Mouse (Mus musculus): ENCODE data around the gene Nudt19. TPM values are rescaled to one million over a fixed set of nuclear protein-coding genes. Genes with fewer than 3 reads are reported as not detected.
"Not testable (repeated sequence)": the region's sequence is repeated elsewhere in the genome, so short reads cannot be mapped to it uniquely, and the experiment has no call there.

The Nudt19 gene
- polyA plus RNA-seq, 1 experiment: 10.5 TPM

DNA sequence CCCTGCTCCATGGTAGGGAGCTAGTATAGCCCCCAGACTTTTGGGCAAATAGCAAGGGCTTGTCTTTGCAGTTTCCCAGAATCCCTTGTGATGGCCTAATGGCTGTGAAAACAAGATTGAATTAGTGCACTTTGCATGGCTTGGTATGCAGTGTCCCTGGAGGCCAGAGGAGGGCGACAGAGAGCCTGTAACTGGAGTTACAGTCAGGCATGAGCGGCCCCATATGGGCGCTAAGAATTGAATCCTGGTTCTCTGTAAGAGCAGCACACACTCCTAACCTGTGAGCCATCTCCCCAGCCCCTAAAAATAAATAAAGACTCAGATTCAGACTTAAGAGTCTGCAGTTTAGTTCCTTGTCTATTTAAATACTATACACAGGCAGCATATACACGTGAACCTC, 23.7 kb upstream of the Nudt19 start:
- Histone ChIP-seq H3K27me3 (ENCODE audit: control insufficient read depth) (peaks cover 73% of the 10 kb centered on the region), H3K9me3 (ENCODE audit: control insufficient read depth, low read length) (peaks cover 9% of the 10 kb centered on the region; the same call in 1 of the 2 replicates), H3K4me1 (ENCODE audit: control insufficient read depth) (peaks cover 17% of the 10 kb centered on the region), H3K36me3 (ENCODE audit: control insufficient read depth) (no peaks in the 10 kb centered on the region), H3K4me3 (replicated peaks) (no peak overlapping the region)
- no peak for TF ChIP-seq TAL1 (IDR thresholded peaks at IDR 0.05; ENCODE audit: low read length)
- TF ChIP-seq GATA1 (IDR thresholded peaks at IDR 0.05; ENCODE audit: low read length): no peak

DNA sequence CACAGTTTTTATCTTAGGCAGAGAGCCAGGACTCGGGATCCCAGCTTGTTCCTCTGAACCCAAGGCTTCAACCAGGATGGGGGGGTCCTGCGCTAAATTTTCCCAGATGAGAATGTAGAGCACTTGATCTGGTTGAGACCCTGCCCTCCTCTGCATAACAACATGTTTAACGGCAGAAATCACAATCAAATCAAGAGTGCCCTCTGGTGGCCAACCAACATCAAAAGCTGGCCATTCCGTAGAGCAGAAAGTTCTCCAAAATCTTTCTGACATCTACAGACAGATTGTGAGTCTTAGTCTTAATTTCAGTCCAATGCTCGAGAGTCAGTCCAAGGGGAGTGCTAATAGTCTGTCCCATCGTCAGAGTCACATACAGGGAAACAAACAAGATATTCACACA, 14.8 kb upstream of the Nudt19 start:
- H3K9me3 ChIP-seq (ENCODE audit: control insufficient read depth, low read length); H3K4me3 ChIP-seq (replicated peaks); H3K36me3 ChIP-seq (ENCODE audit: control insufficient read depth): not testable (repeated sequence)
- peaks cover 14% of the 10 kb centered on the region for H3K4me1 ChIP-seq (ENCODE audit: control insufficient read depth)
- peaks cover 24% of the 10 kb centered on the region for H3K27me3 ChIP-seq (ENCODE audit: control insufficient read depth)

DNA sequence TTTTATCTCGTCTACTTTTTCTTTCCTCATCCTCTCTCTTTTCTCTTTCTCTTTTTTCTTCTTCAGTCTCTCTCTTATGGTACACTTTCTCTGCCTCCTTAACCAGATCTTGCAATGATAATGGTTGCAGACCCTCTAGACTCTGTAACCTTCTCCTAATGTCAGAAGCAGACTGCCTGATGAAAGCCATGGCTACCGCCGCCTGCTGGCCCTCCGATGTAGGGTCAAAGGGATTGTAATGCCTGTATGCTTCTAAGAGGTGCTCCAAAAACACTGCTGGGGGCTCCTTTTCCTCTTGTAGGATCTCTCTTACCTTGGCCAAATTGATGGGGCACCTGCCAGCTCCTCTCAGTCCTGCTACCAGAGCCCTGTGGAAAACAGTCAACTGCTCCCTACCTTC, 13.6 kb upstream of the Nudt19 start:
- not testable (repeated sequence) for H3K4me3 ChIP-seq (replicated peaks); H3K36me3 ChIP-seq (ENCODE audit: control insufficient read depth)
- peaks cover 14% of the 10 kb centered on the region for H3K4me1 ChIP-seq (ENCODE audit: control insufficient read depth)

GRCm38 (mm10) chr7:35565965-35566364, 9.9 kb upstream of the Nudt19 start:
- H3K36me3 ChIP-seq (ENCODE audit: control insufficient read depth); H3K27me3 ChIP-seq (ENCODE audit: control insufficient read depth); H3K4me3 ChIP-seq (replicated peaks); H3K9me3 ChIP-seq (ENCODE audit: control insufficient read depth, low read length): not testable (repeated sequence)
- peaks cover 43% of the 10 kb centered on the region for H3K4me1 ChIP-seq (ENCODE audit: control insufficient read depth)

More for the DNA sequence above, 13.6 kb upstream of the Nudt19 start:
- H3K9me3 ChIP-seq (ENCODE audit: control insufficient read depth, low read length): not testable (repeated sequence)
- peaks cover 15% of the 10 kb centered on the region for H3K27me3 ChIP-seq (ENCODE audit: control insufficient read depth)

DNA sequence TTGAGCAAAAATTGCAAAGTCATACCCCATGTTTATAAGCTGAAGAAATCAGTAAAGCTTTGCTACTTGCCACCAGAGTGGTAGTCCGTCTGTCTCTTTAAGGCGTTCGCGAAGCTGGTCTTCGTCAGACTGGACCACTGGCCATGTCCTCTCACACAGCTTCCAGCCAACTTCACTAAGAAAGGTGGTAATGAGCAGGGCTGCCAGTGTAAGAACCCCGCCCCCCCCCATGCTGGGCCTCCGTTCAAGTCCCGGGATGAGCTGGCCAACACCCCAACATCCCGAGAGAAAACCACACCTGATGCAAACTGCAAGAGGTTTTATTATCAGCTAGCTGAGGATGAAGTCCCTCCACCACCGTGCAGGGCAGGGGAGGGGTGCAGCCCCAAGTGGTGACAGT, 8.8 kb upstream of the Nudt19 start:
- H3K4me1 ChIP-seq (ENCODE audit: control insufficient read depth): peaks cover 50% of the 10 kb centered on the region
- not testable (repeated sequence) for H3K27me3 ChIP-seq (ENCODE audit: control insufficient read depth); H3K4me3 ChIP-seq (replicated peaks); H3K36me3 ChIP-seq (ENCODE audit: control insufficient read depth); H3K9me3 ChIP-seq (ENCODE audit: control insufficient read depth, low read length)

GRCm38 (mm10) chr7:35564067-35564865, 8.2 kb upstream of the Nudt19 start:
- peaks cover 51% of the 10 kb centered on the region for H3K4me1 ChIP-seq (ENCODE audit: control insufficient read depth)
- no peaks in the 10 kb centered on the region for H3K27me3 ChIP-seq (ENCODE audit: control insufficient read depth)
- H3K4me3 ChIP-seq (replicated peaks): no peak overlapping the region
- TF ChIP-seq GATA1 (IDR thresholded peaks at IDR 0.05; ENCODE audit: low read length): no peak
- TF ChIP-seq TAL1 (IDR thresholded peaks at IDR 0.05; ENCODE audit: low read length): no peak
- H3K9me3 ChIP-seq (ENCODE audit: control insufficient read depth, low read length): no peaks in the 10 kb centered on the region
- no peaks in the 10 kb centered on the region for H3K36me3 ChIP-seq (ENCODE audit: control insufficient read depth)

- Histone ChIP-seq H3K4me1 (ENCODE audit: control insufficient read depth) (peaks cover 63% of the 10 kb centered on the region), H3K27me3 (ENCODE audit: control insufficient read depth) (no peaks in the 10 kb centered on the region), H3K36me3 (ENCODE audit: control insufficient read depth) (peaks cover 10% of the 10 kb centered on the region), H3K4me3 (replicated peaks) (no peak overlapping the region), H3K9me3 (ENCODE audit: control insufficient read depth, low read length) (no peaks in the 10 kb centered on the region)
- TF ChIP-seq GATA1 (IDR thresholded peaks at IDR 0.05; ENCODE audit: low read length) (no peak), TAL1 (IDR thresholded peaks at IDR 0.05; ENCODE audit: low read length) (no peak)
Measured at GRCm38 (mm10) chr7:35563071-35563470, 7.0 kb upstream of the Nudt19 start.

- Histone ChIP-seq H3K27me3 (ENCODE audit: control insufficient read depth) (no peaks in the 10 kb centered on the region), H3K9me3 (ENCODE audit: control insufficient read depth, low read length) (no peaks in the 10 kb centered on the region), H3K36me3 (ENCODE audit: control insufficient read depth) (peaks cover 14% of the 10 kb centered on the region), H3K4me1 (ENCODE audit: control insufficient read depth) (peaks cover 88% of the 10 kb centered on the region), H3K4me3 (replicated peaks) (peak overlapping the region; percentile 47)
- peak; percentile 51; the same call in 1 of the 2 replicates for TF ChIP-seq GATA1 (IDR thresholded peaks at IDR 0.05; ENCODE audit: low read length)
- peak; percentile 49 for TF ChIP-seq TAL1 (IDR thresholded peaks at IDR 0.05; ENCODE audit: low read length)
Measured at GRCm38 (mm10) chr7:35559838-35560237, 3.7 kb upstream of the Nudt19 start.

DNA sequence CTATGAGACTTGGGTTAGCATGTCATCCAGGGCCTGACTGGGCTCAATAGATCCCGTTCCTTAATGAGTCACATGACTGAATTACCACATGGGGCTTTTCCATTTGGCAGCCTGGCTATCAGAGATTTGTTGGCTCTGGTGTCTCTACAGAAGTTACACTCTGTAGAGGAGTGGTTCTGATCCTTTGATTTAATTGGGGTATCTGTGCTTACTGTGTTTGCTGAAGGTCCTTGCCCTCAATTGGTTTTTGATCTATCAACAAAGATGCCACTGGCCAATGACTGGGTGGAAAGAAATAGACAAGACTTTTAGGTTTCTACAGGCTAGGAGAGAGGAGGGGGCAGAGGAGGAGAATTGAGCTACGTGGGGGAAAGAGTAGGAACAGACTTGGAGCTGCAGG, 2.6 kb upstream of the Nudt19 start:
- Histone ChIP-seq H3K27me3 (ENCODE audit: control insufficient read depth) (no peaks in the 10 kb centered on the region), H3K4me3 (replicated peaks) (no peak overlapping the region), H3K36me3 (ENCODE audit: control insufficient read depth) (peaks cover 14% of the 10 kb centered on the region), H3K4me1 (ENCODE audit: control insufficient read depth) (peaks cover 90% of the 10 kb centered on the region), H3K9me3 (ENCODE audit: control insufficient read depth, low read length) (no peaks in the 10 kb centered on the region)
- TF ChIP-seq GATA1 (IDR thresholded peaks at IDR 0.05; ENCODE audit: low read length) (no peak), TAL1 (IDR thresholded peaks at IDR 0.05; ENCODE audit: low read length) (no peak)

DNA sequence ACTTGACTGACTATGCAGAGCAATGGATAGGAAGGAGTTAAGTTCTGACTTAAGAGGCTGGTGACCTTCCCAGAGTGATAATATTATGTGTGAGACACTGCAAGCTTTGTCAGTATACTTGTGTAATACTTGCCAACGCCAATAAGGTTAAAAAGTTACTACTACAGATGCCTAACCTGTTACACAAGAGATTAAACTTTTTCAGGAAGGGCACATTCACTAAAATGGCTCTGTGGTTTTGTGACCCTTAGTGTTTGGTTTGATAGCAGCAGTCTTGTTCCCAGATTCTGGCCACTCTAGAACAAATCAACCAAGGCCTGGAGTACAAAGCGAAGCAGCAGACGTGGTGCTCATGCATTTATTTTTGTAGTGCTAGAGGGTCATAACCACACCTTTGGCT, 1.5 kb upstream of the Nudt19 start:
- Histone ChIP-seq H3K27me3 (ENCODE audit: control insufficient read depth) (no peaks in the 10 kb centered on the region), H3K4me3 (replicated peaks) (peak overlapping the region; percentile 78), H3K9me3 (ENCODE audit: control insufficient read depth, low read length) (no peaks in the 10 kb centered on the region), H3K36me3 (ENCODE audit: control insufficient read depth) (peaks cover 23% of the 10 kb centered on the region), H3K4me1 (ENCODE audit: control insufficient read depth) (peaks cover 88% of the 10 kb centered on the region)
- TF ChIP-seq GATA1 (IDR thresholded peaks at IDR 0.05; ENCODE audit: low read length): no peak
- no peak for TF ChIP-seq TAL1 (IDR thresholded peaks at IDR 0.05; ENCODE audit: low read length)

Data from erythroblast, embryonic 14.5 days (primary cell).